Mouse (Mus musculus): ENCODE data around the gene Fam114a1. TPM values are rescaled to one million over a fixed set of nuclear protein-coding genes. Genes with fewer than 3 reads are reported as not detected.

The Fam114a1 gene
- polyA plus RNA-seq, 1 experiment, result 12.8 TPM

- Histone ChIP-seq H3K4me3 (ENCODE audit: insufficient read depth, low read length) (peak overlapping the region; percentile 69), H3K4me1 (ENCODE audit: control insufficient read depth, insufficient read depth, low read length) (peaks cover 35% of the 10 kb centered on the region), H3K27ac (ENCODE audit: insufficient read depth, low read depth, low read length) (peak overlapping the region; percentile 70)
- TF ChIP-seq CTCF (IDR thresholded peaks at IDR 0.05; ENCODE audit: low read depth, low read length) (no peak), POLR2A (IDR thresholded peaks at IDR 0.05; ENCODE audit: borderline replicate concordance, low read depth, low read length) (no peak)
Observed at GRCm38 (mm10) chr5:65091184-65091858, 121.5 kb downstream of the Fam114a1 start.

Other genes with a start within 250 kb of the Fam114a1 start
- 52.7 and 61.6 TPM in 2 replicates for gene Klf3, start 166.7 kb upstream of the Fam114a1 start, polyA plus RNA-seq (2012; ENCODE audit: insufficient read depth, insufficient read length, missing spikeins)
- gene Tlr1, start 36.5 kb upstream of the Fam114a1 start, polyA plus RNA-seq (2012; ENCODE audit: insufficient read depth, insufficient read length, missing spikeins), result 73.1 and 78.0 TPM in 2 replicates
- 19.2 and 22.6 TPM in 2 replicates for gene Tlr6, start 10.0 kb upstream of the Fam114a1 start, polyA plus RNA-seq (2012; ENCODE audit: insufficient read depth, insufficient read length, missing spikeins)
- 6.1 and 6.3 TPM in 2 replicates for gene Tmem156, start 122.1 kb downstream of the Fam114a1 start, polyA plus RNA-seq (2012; ENCODE audit: insufficient read depth, insufficient read length, missing spikeins)
- 58.8 and 59.0 TPM in 2 replicates for gene Klhl5, start 137.5 kb downstream of the Fam114a1 start, polyA plus RNA-seq (2012; ENCODE audit: insufficient read depth, insufficient read length, missing spikeins)
- 11.8 and 12.0 TPM in 2 replicates for gene Wdr19, start 229.6 kb downstream of the Fam114a1 start, polyA plus RNA-seq (2012; ENCODE audit: insufficient read depth, insufficient read length, missing spikeins)

All from bone marrow macrophage, adult 2 months (primary cell).